Mouse (Mus musculus) thymus, postnatal 10 days (tissue): ENCODE results near the gene Wdr3.

ENCODE experiments used
- DNase-seq, 2 experiments: peaks; one replicate each; pipeline ENCODE4 v3.0.0; 2021; ENCODE audit warnings: low spot score in 2 of 2

Gene Wdr3

GRCm38 (mm10) chr3:100162315-100163105 is at the start of gene Wdr3, which contains the start of gene Gdap2:
TSS of gene Wdr3 (minus strand) at chr3:100162407.
TSS of gene Gdap2 (plus strand) at chr3:100162381.
- DNase-seq, result peak; percentile 92 to 95

GRCm38 (mm10) chr3:100206973-100207372 is 44.8 kb upstream of the Wdr3 start:
- DNase-seq, result no peak

DNA sequence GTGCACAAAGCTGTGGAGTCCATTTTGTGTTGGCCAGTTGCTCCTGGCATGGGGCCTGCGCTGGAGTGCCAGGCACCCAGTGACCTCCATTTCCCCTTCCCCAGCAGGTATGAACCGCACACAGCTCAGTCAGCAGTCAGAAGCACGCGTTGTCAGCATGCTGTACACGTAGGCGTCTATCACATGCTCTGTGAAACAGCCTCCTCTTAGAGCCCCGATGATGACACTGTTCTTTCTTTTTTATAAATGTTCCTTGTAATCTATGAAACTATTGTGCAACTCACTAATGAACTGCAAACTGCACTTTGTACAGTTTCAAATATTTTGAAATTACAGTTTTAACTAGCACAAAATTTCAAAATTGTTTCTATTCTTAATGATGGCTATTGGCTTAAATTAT is 39.3 kb upstream of the Wdr3 start:
- DNase-seq, result no peak

DNA sequence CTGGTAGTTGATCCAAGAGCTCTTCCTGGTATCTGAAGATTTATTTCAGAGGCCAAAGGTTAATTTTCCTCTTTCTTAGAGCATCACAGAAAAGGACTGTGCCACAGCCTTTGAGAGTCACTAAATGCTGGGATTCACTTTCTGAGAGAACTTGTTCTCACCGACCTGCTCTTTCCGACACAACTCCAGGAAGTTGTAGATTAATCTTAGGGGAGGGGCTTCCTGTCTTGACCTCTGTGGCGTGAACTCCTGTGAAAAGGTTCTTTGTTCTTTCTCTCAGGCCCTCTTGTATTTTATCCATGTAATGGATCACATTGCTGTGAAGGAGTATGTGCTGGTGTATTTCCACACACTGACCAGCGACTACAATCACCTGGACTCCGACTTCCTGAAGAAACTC is 32.0 kb upstream of the Wdr3 start:
- DNase-seq, result no peak

DNA sequence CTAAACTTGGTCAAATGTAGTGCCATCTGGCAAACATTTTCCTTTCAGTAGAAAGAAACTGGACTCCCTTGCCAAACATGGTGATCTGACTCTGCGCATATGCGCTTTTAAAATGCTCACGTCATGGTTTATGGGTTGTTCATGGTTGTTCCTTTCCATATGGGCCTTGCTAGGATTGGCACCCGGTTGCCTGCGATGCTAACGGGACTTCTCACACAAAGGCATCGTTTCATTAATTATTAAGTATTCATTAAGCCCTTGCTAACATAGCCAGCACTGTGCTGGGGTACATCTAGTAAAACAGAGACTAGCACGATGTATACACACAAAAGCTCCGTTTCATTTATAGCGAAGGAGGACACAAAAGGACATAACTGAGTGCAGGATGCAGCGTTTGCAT is 27.7 kb upstream of the Wdr3 start:
- DNase-seq, result no peak

- peak; percentile 7 to 53 for DNase-seq
Observed at GRCm38 (mm10) chr3:100189444-100189843, 27.2 kb upstream of the Wdr3 start.

- DNase-seq, result no peak
Observed at GRCm38 (mm10) chr3:100180471-100180870, 18.3 kb upstream of the Wdr3 start.

- no peak for DNase-seq
Observed at GRCm38 (mm10) chr3:100176031-100176430, 13.8 kb upstream of the Wdr3 start.

- DNase-seq, result no peak
Observed at GRCm38 (mm10) chr3:100164991-100165390, 2.8 kb upstream of the Wdr3 start.

DNA sequence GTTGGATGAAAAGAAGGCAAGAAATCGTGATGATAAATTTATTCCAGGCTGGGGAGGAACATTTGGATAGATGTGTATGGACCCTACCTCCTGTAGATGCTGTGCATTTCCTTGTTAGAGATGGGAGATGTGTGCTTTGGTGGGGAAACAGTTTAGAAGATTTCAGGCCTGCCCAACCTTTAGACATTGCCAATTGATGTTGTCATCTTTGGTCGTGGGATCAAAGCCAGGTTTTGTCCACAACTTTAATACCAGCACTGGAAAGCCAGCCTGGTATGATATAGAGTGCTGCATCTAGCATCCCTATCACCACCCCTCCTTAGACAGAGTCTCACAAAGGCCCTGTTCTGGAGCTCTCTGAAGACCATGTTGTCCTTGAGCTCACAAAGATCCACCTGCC is 1.3 kb upstream of the Wdr3 start:
- no peak for DNase-seq

DNA sequence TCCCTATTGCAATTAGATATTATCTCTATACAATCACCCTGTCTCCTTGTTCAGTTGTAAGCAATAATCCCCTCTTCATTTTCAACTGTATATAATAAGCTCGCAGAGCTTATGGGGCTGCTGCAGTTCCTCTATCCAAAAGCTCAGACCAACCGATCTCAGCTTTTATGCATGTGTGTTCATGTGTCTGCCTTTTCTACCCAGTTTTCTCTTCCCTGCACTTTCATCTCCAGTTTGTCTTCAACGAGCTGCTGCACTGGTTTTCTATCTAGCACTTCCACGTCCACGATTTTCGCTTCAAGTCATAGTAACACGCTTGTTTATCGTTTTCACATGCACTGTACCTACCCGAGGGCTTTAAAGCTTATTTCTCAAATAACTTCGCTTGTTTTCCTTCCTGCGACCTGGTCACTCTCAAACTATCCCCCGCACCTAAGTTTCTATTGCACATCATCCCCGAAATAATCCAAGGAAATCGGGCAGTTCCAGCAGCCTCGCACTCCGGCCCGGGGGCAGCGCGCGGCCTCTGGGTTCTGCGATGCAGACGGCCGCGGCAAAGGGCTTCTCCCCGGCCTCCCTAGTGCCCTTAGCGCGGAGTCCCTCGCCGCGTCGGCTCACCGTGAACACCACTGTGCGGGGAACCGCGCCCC is 417 bp downstream of the Wdr3 start:
- DNase-seq, result no peak

DNA sequence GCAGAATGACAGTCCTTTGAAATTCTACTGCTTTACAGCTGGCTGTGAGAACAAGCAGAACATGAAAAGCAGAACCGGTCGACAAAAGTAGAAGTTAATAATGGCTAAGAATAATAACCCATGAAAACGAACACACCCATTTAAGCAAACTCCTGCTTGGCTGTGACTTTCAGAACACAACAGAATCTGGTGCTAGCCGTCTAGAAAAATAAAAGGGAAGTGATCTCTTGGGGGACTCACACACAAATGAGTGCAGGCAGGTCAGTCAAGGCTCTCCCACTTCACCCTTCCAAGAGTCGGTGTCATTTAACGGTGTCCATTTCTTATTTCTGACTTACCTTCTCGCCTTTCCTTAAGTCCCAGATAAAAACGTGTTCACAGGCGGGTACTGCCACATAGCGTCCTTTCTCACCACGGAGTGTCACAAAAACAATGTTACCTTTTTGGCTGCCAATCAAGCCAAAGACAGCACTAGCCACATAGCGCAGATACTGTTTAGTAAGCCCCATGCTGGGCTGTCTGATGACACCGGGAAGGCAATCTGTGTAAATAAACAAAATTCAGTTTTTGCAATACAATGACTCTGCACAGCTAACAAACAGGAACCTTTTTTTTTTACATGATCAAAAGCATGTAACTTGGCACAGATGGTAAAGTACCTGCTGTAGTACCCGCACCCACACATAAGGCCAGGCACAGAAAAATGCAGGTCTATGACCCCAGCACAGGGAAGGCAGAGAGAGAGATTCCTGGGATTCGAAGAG is 1.3 kb downstream of the Wdr3 start:
- DNase-seq, result no peak

DNA sequence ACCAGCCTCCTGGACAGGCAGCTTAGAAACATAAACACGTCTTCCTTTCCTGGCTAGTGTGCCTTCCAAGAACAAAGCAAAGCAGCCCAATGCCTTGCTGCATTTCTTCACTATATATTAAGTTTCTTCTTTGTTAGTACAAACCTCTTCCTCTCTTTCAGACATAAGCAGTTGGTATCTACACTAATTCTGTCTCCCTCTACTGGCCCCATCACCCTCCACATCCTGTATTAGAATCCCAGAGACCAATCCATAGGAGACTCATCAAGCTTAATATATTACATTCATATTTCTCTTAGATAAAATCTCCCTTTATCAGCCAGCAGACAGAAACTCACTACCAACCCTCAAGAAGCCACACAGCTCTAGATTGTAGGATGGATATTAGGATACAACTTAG is 39.8 kb downstream of the Wdr3 start:
- DNase-seq, result no peak

DNA sequence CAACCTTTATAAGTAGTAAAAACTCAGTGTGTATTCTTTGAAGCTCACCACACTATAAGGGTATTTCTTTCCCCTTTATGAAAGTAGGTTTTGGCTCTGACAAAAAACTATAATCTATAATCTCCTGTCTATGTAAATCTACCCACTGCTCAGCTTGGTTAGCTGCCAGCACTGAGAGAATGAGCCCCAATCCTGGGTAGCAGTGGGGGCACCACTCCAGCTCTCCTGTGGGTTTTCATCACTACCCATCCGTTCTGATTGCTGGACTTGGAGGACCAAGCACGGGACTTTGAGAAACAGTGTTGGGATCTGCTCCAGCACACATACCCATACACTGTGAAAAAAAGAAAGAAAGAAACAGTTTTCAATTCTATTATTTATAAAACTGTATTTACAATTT is 40.2 kb downstream of the Wdr3 start:
- no peak for DNase-seq

- no peak for DNase-seq
Observed at GRCm38 (mm10) chr3:100118681-100119080, 43.5 kb downstream of the Wdr3 start.

GRCm38 (mm10) chr3:100106736-100107135 is 55.5 kb downstream of the Wdr3 start:
- DNase-seq, result no peak

DNA sequence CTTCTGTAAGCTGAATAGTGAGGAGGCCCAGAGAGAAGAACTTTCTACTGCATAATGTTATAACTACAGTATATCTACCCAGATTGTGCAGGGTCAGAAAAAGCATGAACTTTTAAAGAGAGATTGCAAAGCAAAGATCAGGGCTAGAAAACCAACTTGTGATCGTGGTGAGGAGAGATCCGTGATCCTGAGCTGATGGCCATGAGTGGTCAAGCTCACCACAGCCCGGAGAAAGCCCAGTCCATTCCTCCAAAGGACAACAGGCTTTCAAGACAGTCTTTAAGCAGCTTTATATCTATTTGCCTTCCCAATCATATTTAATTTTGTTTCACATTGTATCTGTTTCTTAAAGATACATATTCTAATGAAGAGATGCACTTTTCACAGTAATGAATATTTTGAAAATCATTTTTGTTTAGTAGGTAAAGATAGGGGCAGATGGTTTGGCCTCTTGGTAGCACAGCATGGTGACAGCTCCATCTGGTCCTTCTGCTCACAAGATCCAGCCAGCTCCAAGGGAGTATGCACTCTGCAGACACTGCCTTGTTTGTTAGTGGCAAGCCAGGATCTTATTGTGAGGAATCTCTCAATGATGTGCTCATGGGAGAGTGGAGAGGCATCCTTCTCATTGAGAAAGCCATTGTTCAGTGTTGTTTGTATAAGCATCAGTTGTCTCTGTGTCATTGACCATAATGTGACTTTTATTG is 59.7 kb downstream of the Wdr3 start:
- DNase-seq, result no peak
